Mouse (Mus musculus): ENCODE data around the gene Bbs9.

DNA sequence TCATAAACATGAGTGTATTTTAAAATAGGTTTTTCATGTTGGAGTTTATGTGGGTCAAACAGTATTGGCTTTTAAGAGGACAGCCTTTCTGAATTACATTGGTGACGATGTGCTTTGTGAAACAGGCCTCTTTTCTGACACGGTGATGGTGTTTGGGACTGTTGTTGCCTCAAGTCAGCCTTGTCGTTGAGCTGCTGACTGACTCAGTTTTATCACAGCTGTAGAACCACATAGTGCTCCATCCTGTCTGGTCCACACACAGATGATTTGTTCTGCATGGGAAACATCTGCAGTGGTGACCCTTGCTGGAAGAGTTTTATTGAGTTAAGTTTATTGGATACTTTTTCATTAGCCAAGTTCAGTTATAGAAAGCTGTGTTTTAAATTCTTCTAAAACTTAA lies 283.0 kb downstream of the Bbs9 start:
- TF ChIP-seq GATA1 (IDR thresholded peaks at IDR 0.05; ENCODE audit: low read length) (no peak), TAL1 (IDR thresholded peaks at IDR 0.05; ENCODE audit: low read length) (no peak)

Data from erythroblast, embryonic 14.5 days (primary cell).